Mouse (Mus musculus): ENCODE measurements around the gene Foxj2.
A peak's percentile ranks its signal among the peaks of the same experiment; 100 is the strongest.

Foxj2 gene

DNA sequence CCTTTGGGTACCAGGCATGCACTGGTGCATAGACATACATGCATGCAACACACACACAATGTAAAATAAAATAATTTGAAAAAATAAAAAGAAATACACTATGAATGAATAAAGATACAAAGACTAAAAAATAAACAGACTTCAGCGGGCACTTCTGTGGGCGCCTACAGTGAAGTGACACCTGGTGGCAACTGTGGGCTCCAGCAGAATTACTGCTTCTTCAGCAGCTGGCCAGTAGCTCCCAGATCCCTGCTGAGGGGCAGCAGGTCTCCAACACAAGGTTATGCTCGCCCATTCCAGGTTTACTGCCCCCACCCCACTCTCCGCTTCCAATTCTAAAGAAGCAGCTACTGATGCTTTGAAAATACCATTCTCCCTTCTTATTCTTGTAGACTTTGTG is 48.2 kb downstream of the Foxj2 start:
- DNase-seq (ENCODE audit: extremely low read depth, insufficient read length, low spot score): no peak

DNA sequence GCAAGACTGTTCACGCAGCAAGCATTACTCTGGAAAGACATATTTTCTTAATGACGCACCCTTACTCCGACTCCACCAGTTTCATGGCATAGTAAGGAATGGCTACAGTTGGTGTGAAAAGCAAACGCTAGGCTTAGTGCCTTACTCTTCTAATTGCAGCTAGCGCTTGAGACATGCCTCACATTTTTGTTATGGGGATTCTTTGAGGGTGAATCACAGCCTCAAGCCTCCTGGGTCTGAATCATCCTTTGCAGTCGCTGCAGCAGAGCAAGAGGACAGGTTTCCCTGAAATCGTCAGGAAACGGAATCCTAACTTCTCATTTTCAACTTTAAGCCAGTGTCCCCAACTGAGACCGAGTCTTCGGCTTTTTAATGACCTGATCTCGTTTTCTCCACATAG is 50.1 kb downstream of the Foxj2 start:
- peak; percentile 69 for DNase-seq (ENCODE audit: extremely low read depth, insufficient read length, low spot score)

DNA sequence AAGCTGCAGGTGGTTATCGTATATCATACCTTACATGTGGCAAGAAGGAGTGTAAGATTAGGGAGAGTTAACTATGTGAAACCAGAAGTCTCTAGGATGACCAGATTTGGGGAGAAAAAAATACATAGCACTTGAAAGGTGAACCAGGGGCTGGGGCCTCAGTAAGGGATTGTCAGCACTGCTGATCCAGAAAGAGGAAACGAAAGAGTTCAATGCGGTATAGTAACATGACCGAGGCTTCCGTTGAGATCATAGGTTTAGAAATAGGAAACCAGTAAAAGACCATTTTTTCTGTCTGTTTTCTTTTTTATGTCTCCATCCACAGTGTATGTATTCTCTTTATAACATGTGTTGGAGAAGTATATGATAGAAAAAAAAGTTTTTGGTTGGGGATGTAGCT is 53.1 kb downstream of the Foxj2 start:
- no peak for DNase-seq (ENCODE audit: extremely low read depth, insufficient read length, low spot score)

DNA sequence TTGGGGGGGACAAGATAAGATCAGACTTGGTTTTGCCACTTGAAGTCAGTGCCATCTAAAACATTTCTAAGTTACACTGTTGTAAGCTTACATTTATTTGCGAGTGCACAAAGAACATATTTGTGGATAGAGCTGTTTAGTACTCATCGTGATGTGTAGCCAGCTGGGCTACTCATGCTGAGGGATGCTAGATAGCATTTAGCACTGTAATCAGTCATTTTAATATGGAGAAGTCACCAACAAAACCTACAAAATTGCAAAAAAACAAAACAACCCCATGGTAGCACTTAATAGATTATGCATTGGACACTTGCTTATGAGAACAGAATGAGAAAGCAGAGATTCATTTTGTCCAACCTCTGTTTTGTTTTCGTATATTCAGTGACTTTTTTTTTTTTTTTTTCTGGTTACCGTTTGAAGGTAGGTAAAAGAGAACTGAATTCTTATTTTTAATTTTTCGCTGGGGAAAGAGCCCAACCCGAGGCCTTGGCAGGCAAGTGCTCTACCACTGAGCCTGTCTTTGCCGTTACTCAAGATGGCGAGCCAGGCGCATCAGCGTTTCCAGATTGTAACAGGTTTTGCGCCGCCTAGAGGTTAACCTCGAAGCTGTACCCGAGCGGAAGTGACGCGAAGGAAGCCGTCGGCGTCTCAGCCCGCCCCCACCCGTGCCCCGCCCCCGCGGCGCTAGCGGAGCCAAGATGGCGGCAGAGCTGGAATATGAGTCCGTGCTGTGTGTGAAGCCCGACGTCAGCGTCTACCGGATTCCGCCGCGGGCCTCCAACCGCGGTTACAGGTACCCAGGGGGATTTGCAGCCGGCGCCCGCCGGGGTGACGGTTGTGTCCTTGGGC is 54.4 kb downstream of the Foxj2 start, which contains the start of gene Necap1:
Gene Necap1 (plus strand): TSS at position 604 of the 849 bp plus-strand sequence.
- DNase-seq (ENCODE audit: extremely low read depth, insufficient read length, low spot score): peak; percentile 94

DNA sequence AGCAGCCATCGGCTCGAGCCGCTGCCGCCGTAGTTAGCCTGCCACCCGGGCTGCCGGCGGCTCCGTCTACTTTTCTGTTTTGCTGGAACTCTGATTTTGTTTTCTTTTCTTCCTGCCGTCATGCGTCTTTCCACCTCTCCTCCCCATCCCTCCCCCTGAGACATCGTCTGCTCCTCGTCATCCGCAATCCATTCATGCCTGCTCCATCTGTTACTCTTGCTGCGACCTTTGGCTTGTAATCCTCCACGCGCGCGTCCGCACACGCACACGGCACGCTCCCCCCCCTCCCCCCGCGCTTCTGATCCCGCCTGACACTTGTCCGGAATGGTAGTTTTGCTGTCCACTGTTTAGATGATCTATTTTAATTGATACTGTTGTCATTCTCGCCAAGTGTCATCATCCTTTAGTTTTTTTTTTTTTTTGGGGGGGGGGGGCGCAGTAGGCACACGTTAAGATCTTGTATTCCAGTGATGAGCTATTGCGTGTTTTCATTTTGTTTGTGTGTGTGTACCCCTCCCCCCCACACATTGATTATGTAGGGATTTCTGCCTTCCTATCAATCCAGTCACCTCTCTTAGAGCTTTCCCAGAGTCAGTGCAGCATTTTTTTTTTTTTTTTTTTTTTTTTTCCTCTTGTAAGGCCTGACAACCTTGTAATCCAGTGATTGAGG is 55.1 kb downstream of the Foxj2 start:
- no peak for DNase-seq (ENCODE audit: extremely low read depth, insufficient read length, low spot score)

DNA sequence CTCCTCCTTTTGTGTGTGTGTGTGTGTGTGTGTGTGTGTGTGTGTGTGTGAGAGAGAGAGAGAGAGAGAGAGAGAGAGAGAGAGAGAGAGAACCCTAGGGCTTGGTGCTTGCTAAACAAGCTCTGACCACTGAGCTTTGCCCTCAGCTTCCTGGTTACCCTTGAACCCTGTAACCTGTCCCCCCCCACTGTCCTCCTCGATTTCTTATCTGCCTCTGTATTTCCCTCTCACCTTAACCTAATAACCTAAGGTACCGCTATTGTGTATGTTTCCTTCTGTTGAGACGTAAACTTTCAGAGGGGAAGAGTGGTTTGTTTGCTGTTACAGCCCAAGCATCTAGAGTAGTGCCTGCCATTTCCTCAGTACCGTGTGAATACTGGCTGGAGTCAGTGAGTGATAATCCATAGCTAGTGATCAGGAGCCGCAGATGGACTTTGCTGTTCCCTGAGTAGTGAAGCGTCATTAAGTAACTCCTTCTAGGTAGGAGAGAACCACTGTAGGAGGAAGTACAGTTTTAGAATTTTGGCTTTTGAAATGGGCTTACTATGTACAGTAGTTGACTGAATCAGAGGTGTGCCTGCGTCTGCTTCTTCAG is 59.5 kb downstream of the Foxj2 start:
- DNase-seq (ENCODE audit: extremely low read depth, insufficient read length, low spot score): no peak

DNA sequence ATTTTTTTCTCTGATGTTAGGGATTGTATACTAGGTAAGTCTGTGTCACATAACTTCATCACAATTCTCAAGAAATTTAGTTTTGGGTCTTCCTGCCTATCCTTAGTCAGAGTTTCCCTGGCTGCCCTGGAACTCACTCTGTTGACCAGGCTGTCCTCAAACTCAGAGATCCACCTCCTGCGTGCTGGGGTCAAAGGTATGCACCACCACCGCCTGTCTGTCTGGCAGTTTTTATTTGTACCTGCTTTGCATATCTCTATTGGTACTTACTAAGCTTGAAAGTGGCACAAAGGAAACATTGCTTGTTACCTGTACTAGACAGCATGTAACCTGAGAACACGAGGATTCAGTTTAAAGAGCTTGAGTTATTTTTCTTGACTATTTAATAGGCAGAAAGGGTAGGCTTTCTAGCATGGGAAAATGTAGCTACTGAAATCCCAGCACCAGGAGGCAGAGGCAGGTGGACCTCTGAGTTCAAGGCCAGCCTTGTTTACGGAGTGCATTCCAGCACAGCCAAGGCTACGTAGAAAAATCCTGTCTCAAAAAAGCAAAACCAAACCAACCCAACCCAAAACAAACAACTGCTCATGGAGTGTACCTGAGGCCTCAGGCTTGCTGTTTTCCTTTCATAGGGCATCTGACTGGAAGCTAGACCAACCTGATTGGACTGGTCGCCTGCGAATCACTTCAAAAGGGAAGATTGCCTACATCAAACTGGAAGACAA is 60.2 kb downstream of the Foxj2 start:
- no peak for DNase-seq (ENCODE audit: extremely low read depth, insufficient read length, low spot score)

DNA sequence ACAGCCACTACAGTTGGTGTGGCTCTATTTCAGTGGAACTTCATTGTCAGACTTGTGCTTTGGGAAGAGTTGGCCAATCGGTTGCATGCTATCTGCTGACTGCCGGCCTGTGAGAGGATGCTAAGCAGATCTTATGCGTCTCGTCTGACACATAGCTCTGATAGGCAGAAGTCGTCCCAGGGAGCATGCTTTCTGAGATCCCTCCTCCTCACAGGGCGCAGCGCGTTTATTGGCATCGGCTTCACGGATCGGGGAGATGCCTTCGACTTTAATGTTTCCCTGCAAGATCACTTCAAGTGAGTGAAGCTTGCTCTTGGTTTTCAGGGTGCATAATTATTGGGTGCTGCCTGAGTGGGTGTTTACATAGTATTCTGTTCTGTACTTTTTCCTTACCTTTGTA is 61.6 kb downstream of the Foxj2 start:
- DNase-seq (ENCODE audit: extremely low read depth, insufficient read length, low spot score): no peak

DNA sequence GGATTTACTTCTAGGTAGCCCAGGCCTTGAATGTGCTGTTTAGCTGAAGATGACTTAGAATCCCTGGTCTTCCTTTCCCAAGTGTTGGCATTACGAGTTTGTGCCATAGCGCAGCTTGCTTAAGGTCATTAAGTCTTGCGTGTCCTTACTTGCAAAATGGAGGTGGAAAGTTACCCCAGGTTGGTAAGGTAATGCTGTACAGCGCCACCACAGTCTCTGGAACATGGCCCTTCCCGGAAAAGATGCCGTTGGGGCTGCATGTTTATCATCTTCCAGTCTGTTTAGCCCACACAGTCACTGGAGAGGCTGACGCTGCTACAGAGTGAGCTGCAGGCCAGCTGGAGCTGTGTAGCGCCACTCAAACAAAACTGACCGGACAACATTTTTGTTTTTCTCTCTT is 63.9 kb downstream of the Foxj2 start:
- DNase-seq (ENCODE audit: extremely low read depth, insufficient read length, low spot score): no peak

DNA sequence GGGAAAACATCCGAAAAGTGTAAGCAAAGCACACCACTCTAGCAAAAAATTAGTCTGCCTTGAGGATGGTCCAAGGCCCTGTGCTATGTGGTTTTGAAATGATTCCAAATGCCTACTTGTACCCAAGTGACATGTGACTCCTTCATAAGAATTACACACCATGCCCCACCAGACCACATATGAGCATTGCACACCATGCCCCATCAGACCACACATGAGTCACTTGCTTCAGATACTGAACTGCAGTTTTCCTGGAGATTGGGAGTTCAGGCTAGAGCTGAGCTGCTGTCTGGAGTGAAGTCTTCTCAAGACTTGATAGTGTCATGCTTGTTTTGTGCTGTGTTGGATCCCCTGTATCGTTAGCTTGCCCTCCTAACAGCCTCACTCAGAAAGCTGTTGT is 69.9 kb downstream of the Foxj2 start:
- DNase-seq (ENCODE audit: extremely low read depth, insufficient read length, low spot score): no peak

DNA sequence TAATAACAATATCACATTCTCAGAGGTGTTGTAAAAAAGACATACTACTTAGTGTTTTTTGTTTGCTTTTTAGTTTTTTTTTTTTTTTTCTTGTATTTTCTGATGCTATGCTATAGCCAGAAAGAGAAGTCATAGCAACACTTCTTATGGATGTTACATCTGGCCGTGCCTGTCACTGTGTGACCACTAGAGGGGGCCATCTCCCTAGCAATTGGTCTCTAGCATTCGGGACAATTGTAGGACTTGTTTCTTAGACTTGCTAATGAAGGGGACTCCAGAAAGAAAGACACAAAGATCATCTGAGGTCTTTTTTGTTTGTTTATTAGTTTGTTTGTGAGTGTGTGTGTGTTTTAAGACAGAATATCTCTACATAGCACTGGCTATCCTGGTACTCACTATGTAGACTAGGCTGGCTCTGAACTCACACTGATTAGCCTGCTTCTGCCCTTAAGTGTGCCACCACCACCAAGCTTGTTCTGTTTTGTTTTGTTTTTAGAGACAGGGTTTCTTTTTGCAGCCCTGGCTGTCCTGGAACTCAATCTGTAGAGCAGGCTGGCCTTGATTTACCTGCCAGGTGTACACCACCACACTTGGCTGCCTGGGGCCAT is 72.8 kb downstream of the Foxj2 start:
- no peak for DNase-seq (ENCODE audit: extremely low read depth, insufficient read length, low spot score)

All from 3134 (cell line).